Mouse (Mus musculus): Measurements from ENCODE around the gene Tmem223.
"Not testable (repeated sequence)": the region's sequence is repeated elsewhere in the genome, so short reads cannot be mapped to it uniquely, and the experiment has no call there.

The Tmem223 gene

DNA sequence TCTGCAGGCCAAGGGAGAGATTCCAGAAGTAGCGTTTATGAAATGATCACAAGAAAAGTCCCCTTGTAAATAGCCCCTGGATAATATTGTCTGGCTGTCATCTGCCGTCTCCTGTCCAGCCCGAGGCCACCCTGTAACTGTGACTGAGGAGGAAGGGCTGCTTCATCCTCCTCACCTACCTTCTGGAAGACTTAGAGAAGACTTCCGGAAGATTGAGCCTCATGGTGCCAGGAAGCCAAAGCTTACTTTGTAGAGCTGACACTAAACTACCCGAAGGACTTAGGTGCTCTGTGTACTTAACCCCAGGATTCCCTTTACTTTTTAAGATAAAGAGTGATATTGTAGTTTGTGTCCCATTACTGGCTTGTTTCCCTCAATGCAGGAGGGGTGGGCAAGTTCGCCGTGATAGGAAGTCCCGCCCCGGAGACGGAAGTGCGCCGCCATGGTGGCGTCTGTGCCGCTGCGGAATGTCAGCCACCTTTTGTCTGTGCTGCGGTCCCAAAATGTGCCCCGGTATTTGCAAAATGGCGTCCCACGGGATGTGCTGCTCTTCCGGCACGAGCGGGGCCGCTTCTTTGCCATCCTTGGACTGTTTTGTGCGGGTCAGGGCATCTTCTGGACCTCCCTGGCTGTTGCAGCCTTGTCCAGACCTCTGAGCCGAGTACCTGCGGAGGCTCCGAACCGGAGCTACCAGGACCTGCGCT is at the start of gene Tmem223:
Tmem223 (plus strand) TSS at position 430 of the 704 bp plus-strand sequence.
- DNase-seq (ENCODE audit: low spot score): peak; percentile 82

DNA sequence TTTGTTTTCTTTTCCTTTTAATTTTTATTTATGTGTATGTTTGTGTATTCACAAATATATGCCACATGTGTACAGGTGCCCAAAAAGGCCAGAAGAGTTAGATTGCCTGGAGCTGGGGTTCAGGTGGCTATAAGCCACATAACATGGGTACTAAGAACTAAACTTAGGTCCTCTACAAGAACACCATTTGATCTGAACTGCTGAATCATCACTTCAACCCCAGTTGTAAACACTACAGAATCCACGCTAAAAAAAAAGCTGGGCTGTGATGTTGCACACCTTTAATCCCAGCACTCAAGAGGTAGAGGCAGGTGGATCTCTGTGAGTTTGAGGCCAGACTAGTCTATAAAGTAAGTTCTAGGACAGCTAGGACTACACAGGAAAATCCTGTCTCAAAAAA is 49.4 kb upstream of the Tmem223 start:
- DNase-seq (ENCODE audit: low spot score): no peak

DNA sequence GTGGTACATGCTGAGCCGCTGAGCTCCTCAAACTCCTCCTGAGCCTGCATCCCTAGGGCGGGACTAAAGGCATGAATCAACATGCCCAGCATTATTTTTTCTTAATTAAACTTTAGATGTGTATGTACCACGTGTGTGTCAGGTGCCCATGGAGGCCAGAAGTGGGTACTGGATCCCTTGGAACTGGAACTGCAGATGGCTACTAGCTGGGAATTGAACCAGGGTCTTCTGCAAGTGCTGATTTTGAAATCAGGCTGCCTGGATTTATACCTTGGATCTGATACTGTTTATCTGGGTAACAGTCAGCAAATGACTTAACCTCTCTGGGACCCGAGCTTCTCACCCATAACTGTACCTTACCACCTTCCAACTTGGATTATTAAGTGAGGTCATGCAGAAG is 48.8 kb upstream of the Tmem223 start:
- DNase-seq (ENCODE audit: low spot score): no peak

DNA sequence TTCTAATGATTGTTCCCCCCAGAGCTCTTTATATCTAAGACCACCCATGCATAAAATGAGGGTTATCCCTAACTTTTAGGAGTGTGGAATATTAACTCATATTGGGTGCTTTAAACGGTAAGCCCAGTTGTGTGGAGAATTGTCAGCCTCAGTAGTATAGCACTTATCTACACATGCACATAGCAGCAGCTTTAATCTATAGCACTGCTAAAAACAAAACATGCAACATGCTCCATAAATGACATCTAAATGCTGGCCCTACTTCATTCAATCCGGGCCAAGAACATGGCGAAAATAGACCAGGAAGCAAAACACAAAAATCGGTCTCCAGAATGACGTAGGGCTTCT is 48.3 kb upstream of the Tmem223 start:
- no peak for DNase-seq (ENCODE audit: low spot score)

DNA sequence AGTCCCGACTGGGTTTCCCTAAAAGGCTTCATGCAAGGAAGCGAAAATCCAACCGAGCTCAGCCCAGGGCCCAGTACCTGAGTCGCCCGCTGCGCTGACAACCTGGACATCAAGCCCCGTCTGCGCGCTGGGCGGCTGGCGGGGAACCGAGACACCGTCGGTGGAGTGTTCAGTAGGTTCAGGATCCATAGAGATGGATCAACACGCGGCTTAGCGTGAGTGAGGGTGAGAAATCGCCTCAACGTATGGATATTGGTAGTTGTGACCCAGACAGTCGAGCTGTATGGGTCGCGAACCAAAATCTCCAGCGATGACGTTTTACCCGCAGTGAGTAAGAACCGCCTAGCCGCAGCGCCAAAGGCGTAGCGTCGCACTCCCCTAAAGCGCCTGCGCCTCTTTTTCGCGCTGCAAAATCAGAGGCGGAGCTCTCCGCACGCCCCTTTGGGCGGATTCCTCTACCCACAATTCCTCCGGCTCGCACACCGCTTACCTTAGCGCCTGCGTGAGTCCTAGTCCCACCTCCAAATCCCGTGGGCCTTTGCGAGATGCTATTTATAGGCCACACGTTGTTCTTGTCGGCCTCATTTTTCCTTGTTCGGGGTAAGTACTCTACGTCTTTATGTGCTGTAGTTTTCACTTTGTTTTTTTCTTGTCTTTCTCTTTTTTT is 47.8 kb upstream of the Tmem223 start, which contains the start of gene Slc3a2:
Slc3a2 (minus strand) TSS at position 463 of the 667 bp plus-strand sequence.
- DNase-seq (ENCODE audit: low spot score): peak; percentile 97

DNA sequence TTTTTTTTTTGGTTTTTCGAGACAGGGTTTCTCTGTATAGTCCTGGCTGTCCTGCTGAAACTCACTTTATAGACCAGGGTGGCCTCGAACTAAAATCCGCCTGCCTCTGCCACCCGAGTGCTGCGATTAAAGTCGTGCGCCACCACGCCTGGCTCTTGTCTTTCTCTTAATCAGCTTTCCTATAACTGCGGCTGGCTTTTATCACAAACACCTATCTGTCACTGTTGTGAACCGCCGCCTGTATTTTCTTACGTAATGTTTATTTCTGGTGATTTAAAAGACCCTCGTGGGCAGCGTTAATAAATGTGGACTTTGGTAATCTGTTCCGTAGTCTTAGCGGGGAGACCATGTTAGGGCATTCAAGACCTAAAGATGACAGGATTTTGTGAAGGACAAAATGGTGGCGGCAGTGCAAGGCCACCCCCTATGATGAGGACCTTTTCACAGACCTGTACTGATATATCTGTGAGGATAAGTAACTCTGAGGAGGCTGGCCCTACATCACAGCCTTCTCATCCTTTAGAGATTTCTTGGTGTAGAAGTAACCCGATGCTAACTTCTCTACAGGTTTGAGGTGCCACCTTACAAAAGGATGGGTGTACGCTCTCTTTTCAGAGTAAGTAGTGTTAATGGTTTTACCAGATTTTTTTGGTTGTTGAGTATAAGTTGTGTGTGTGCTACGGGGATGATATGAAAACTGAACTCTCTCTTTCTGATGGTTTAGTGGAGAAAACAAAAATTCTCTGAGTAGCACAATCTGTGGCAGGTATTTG is 47.0 kb upstream of the Tmem223 start:
- no peak for DNase-seq (ENCODE audit: low spot score)

GRCm38 (mm10) chr19:8724392-8724791 is 46.4 kb upstream of the Tmem223 start:
- DNase-seq (ENCODE audit: low spot score): no peak

DNA sequence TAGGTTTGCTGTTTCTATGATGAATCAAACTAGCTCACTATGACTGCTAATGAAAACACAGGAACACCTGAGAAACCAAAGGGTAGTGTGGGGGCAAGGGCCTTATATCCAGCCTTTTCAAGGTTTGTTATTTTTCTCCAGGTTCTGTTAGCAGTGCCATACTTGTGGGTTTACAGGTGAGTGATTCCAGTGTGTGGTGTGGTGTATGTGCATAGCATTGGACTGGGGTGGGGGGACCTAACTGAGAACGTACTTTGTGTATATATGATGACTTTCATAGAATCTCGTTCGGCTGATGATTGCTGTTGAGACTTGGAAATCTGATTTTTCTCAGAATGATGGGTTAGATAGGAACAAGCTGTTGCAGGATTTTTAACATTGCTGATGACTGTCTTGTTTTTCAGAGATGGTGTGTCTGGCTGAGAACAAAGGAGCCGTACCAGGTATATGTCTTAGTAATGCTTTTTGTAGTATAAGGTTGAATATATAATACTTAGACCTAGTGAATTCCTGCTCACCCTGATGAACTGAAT is 45.6 kb upstream of the Tmem223 start:
- DNase-seq (ENCODE audit: low spot score): no peak

GRCm38 (mm10) chr19:8726609-8727390 is 44.0 kb upstream of the Tmem223 start:
- no peak for DNase-seq (ENCODE audit: low spot score)

- DNase-seq (ENCODE audit: low spot score): no peak
Observed at GRCm38 (mm10) chr19:8727495-8728114, 43.2 kb upstream of the Tmem223 start.

DNA sequence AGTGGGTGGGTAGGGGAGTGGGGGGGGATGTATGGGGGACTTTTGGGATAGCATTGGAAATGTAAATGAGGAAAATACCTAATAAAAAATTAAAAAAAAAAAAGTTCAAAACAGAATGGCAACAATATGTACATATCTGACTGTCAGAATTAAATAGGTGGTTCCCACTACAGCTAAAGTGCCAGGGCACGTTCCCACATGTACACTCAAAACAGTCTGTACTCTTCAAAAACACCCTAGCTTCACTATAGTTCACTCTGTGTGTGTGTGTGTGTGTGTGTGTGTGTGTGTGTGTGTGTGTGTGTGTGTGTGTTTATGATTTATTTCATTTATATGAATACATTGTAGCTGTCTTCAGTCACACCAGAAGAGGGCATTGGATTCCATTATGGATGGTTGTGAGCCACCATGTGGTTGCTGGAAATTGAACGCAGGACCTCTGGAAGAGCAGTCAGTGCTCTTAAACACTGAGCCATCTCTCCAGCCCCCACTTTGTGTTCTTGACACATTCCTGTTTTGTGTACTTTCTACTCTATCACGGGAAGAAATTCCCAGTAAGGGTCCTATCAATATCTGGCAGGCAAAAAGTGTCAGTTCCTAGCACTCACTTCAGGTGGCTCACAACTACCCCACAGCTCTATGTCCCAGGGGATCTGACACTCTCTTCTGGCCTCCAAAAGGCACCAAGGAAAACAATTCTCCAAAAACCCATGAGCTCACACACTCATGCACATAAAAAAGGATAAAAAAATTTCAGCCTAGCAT is 42.3 kb upstream of the Tmem223 start:
- DNase-seq (ENCODE audit: low spot score): not testable (repeated sequence)

DNA sequence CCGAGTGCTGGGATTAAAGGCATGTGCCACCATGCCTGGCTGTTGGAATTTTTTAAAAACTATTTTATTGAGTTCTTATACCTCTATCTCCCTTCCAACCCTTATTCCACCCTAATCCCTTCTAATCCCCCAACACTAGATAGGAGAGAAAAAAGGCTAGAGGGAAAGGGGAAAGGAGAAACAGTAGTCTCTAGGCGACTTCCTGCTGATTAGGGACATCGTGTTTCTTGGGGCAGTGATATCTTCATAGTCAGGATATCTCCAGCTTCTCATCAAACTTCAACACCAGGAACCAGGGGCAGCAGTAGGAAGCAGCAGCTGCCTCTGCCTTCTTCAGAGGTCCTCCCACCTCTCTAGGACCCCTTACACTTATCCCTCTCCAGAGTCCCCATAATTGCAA is 36.5 kb upstream of the Tmem223 start:
- DNase-seq (ENCODE audit: low spot score): no peak

GRCm38 (mm10) chr19:8735389-8736159 is 35.2 kb upstream of the Tmem223 start, which contains the start of gene Wdr74:
TSS of gene Wdr74 (plus strand) at chr19:8735827.
- peak; percentile 90 for DNase-seq (ENCODE audit: low spot score)

DNA sequence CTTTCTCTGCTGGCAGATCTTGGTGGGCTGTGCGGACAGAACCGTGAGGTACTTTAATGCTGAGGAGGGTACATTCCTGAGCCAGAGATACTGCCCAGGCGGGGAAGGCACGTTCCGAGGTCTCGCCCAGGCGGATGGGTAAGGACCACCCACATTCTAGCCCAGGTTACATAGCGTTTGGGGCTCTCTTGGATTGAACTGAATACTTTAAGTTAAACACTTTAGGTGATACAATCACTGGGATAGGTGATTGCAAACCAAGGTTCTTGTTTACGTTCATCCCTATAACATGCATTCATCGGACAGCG is 34.7 kb upstream of the Tmem223 start:
- DNase-seq (ENCODE audit: low spot score): no peak

- no peak for DNase-seq (ENCODE audit: low spot score)
Observed at GRCm38 (mm10) chr19:8738911-8739310, 31.9 kb upstream of the Tmem223 start.

DNA sequence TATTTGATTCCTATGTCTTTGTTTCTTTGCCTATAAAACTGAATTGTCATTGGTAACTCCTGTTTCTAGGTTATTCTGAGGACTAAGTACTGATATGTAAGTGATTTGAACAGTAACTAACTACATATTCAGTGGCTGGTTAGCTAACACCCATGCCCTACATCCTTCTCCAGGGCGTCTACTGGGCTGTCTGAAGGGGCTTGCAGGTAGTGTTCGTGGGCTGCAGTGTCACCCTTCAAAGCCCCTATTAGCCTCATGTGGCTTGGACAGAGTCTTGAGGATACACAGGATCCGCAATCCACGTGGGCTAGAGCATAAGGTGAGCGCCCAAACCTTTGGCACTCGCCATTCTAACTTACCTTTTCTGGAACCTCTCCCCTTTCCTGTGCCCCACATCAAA is 31.1 kb upstream of the Tmem223 start:
- DNase-seq (ENCODE audit: low spot score): no peak

- peak; percentile 61 for DNase-seq (ENCODE audit: low spot score)
Observed at GRCm38 (mm10) chr19:8740603-8741002, 30.2 kb upstream of the Tmem223 start, which contains the start of gene 1700092M07Rik. TSS of gene 1700092M07Rik (plus strand) at chr19:8740718.

GRCm38 (mm10) chr19:8741243-8741869 is 29.4 kb upstream of the Tmem223 start, which contains the start of gene Stx5a:
TSS of gene Stx5a (plus strand) at chr19:8741413.
- DNase-seq (ENCODE audit: low spot score): peak; percentile 98

GRCm38 (mm10) chr19:8742176-8742575 is 28.6 kb upstream of the Tmem223 start:
- no peak for DNase-seq (ENCODE audit: low spot score)
